Mouse (Mus musculus): ENCODE measurements at regions not wholly inside any gene's neighbourhood (a gene's known extent, or its start where the extent isn't known, plus 50 kb on each side); places are given as distances from the start of the nearest gene placed in this dataset.

DNA sequence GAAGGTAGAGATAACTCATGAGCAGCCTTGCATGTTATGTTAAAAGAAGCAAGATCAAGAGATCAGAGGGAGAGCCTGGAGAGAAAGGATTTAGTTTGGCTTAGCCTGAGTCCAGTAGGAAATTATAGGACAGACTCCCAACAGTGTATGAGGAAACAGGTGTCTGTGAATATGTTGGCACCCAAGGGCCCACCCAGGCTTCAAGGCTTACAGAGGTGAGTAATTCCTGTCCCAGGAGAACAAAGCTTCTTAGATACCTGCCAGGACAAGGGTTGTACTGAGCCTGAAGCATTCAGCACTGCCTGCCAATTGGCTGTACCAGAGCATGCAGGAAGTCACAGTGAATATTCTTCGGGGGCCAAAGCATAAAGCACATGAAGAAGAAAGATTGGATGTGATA, 101.2 kb upstream of the Ddit4l start:
- no peaks in the 10 kb centered on the region for H3K36me3 ChIP-seq (ENCODE audit: control insufficient read depth, insufficient read depth)
- no peaks in the 10 kb centered on the region for H3K27me3 ChIP-seq (ENCODE audit: control insufficient read depth, insufficient read depth, low read depth, low read length)
- H3K4me1 ChIP-seq (ENCODE audit: control insufficient read depth, low read depth, low read length): no peaks in the 10 kb centered on the region
- H3K4me3 ChIP-seq (ENCODE audit: low read depth, low read length): no peak overlapping the region
- H3K4me2 ChIP-seq (ENCODE audit: low read depth, low read length): no peak overlapping the region
- no peaks in the 10 kb centered on the region for H3K9me3 ChIP-seq (replicated peaks; ENCODE audit: control insufficient read depth, low read length)
- H3K27ac ChIP-seq (ENCODE audit: low read length): no peak overlapping the region
- WGBS (ENCODE audit: insufficient replicate concordance): 46% methylated on average over 1 of the region's 1 CpGs
- ATAC-seq (ENCODE audit: low read depth): no peak
- H3K9ac ChIP-seq (ENCODE audit: low read depth, low read length): no peak overlapping the region

DNA sequence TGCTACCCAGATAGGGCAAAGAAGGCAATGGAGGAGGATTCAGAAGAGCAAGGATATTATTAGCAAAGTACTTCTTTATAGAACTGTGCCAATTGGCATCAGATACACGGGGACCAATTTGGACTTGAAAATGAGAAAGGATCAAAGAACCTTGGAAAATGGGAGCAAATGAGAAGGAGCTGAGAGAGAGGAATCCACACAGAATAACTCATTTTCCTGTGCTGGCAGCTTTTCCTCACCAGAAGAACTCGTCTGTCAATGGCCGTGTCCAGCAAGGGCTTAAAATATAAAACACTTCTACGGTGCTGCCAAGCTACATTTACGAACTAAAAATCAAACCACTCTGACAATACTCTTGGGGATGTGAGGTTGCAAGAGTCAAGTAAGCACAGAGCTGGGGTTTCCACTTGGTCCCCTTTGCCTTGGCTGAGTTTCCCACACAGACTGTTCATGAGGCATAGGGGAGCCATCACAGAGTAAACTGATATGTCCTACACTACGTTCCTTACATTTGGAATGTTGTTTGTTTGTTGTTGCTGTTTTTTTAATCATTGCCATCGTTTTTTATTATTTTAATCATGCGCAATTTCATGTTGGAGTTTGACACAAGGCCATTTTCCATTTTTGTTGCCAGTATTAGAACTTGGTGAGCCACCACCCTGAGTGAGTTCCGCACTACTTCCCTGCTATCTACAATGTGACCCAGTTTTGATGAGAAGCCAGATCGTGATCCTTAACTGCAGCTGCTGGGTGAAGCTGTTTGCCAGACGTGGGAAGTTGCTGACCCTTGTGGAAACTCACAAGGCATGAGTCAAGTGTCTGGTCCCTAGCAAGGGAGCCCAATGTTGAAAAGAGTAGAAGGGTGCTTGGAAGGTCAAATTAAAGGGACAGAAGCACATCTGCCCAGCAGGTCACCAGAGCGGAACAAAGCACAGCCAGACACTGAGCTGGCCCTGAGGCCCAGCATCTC, 95.5 kb upstream of the Ddit4l start:
- H3K36me3 ChIP-seq (ENCODE audit: control insufficient read depth, insufficient read depth): no peaks in the 10 kb centered on the region
- no peak overlapping the region for H3K4me2 ChIP-seq (ENCODE audit: low read depth, low read length)
- H3K9ac ChIP-seq (ENCODE audit: low read depth, low read length): no peak overlapping the region
- 65% methylated on average over 12 of the region's 12 CpGs for WGBS (ENCODE audit: insufficient replicate concordance)
- H3K4me1 ChIP-seq (ENCODE audit: control insufficient read depth, low read depth, low read length): no peaks in the 10 kb centered on the region
- no peaks in the 10 kb centered on the region for H3K9me3 ChIP-seq (replicated peaks; ENCODE audit: control insufficient read depth, low read length)
- no peak overlapping the region for H3K4me3 ChIP-seq (ENCODE audit: low read depth, low read length)
- no peaks in the 10 kb centered on the region for H3K27me3 ChIP-seq (ENCODE audit: control insufficient read depth, insufficient read depth, low read depth, low read length)
- ATAC-seq (ENCODE audit: low read depth): no peak
- H3K27ac ChIP-seq (ENCODE audit: low read length): no peak overlapping the region

DNA sequence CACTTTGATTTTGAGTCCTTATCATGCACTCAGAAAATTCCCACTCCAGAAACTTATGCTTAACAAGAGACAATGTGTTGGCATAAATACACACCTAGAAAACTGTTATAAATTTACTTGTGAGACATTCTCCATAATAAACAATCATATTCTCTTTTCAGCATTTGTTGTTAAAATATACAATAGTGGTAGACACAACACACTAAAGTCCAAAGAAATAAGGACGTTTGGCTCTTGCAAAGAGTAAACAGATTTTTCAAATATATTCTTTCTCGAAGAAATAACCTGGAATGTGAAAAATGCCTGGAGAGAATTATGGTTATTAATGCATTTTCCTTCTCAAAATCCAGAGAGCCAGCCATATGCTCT, 91.8 kb upstream of the Ddit4l start:
- Histone ChIP-seq H3K36me3 (ENCODE audit: control insufficient read depth, insufficient read depth) (no peaks in the 10 kb centered on the region), H3K9me3 (replicated peaks; ENCODE audit: control insufficient read depth, low read length) (no peaks in the 10 kb centered on the region), H3K27me3 (ENCODE audit: control insufficient read depth, insufficient read depth, low read depth, low read length) (no peaks in the 10 kb centered on the region), H3K4me3 (ENCODE audit: low read depth, low read length) (no peak overlapping the region), H3K9ac (ENCODE audit: low read depth, low read length) (no peak overlapping the region), H3K27ac (ENCODE audit: low read length) (no peak overlapping the region), H3K4me2 (ENCODE audit: low read depth, low read length) (no peak overlapping the region), H3K4me1 (ENCODE audit: control insufficient read depth, low read depth, low read length) (no peaks in the 10 kb centered on the region)
- WGBS (ENCODE audit: insufficient replicate concordance): 44% methylated on average over 2 of the region's 2 CpGs
- ATAC-seq (ENCODE audit: low read depth): no peak

DNA sequence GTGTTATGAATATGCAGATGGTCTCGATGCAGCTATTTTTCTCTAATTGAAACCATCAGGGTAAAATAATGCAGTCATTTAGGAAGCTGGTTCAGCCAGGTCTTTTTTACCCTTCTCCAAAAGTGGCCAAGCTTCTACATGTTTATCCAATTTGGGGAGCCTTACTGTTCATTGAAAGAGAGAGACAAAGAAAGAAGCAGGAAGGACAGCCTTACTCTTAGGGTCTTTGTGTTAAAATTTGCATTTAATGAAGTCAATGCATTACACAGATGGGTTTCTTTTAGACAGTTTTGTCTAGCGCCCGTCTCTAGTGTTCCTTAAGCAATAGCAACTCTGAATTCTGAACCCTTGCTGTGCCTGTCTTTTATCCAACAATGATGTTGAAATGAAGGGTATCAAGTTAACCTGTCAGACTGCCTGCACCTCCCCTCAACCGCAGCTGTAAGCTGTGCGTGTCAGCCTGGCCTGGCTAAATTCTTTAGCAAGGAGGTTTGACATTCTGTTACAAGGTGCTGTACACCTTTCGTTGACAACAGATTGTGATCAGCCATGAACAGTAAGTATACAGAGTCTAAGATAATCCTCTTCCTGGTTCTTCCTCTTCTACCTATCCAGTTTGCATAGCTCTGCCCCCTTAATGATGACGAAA, 91.3 kb upstream of the Ddit4l start:
- no peaks in the 10 kb centered on the region for H3K4me1 ChIP-seq (ENCODE audit: control insufficient read depth, low read depth, low read length)
- no peaks in the 10 kb centered on the region for H3K9me3 ChIP-seq (replicated peaks; ENCODE audit: control insufficient read depth, low read length)
- H3K4me3 ChIP-seq (ENCODE audit: low read depth, low read length): no peak overlapping the region
- no peaks in the 10 kb centered on the region for H3K36me3 ChIP-seq (ENCODE audit: control insufficient read depth, insufficient read depth)
- no peaks in the 10 kb centered on the region for H3K27me3 ChIP-seq (ENCODE audit: control insufficient read depth, insufficient read depth, low read depth, low read length)
- H3K4me2 ChIP-seq (ENCODE audit: low read depth, low read length): no peak overlapping the region
- WGBS (ENCODE audit: insufficient replicate concordance): 67% methylated on average over 7 of the region's 7 CpGs
- no peak overlapping the region for H3K9ac ChIP-seq (ENCODE audit: low read depth, low read length)
- H3K27ac ChIP-seq (ENCODE audit: low read length): no peak overlapping the region
- ATAC-seq (ENCODE audit: low read depth): no peak

DNA sequence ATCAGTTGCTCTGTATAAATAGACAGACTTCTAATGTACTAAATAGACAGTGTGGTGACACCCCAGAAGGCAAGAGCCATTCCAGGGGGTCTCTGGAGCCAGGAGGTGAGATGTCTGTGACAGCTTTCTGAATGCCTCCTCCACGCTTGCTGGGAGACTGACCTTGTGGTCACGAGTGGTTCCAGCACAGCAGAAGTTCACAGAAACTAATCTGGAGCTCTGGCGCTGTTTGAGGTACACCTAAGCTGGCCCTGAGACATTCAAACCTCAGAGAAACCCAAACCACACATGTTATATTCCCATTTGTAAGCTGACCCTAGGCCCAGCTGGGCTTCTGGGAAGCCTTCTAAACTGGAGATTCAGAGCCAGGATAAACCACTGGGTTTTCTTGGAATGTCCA, 79.7 kb upstream of the Ddit4l start:
- Histone ChIP-seq H3K27ac (ENCODE audit: low read length) (no peak overlapping the region), H3K4me1 (ENCODE audit: control insufficient read depth, low read depth, low read length) (no peaks in the 10 kb centered on the region), H3K9ac (ENCODE audit: low read depth, low read length) (no peak overlapping the region), H3K27me3 (ENCODE audit: control insufficient read depth, insufficient read depth, low read depth, low read length) (no peaks in the 10 kb centered on the region), H3K36me3 (ENCODE audit: control insufficient read depth, insufficient read depth) (no peaks in the 10 kb centered on the region), H3K9me3 (replicated peaks; ENCODE audit: control insufficient read depth, low read length) (no peaks in the 10 kb centered on the region), H3K4me2 (ENCODE audit: low read depth, low read length) (no peak overlapping the region), H3K4me3 (ENCODE audit: low read depth, low read length) (no peak overlapping the region)
- ATAC-seq (ENCODE audit: low read depth): no peak
- WGBS (ENCODE audit: insufficient replicate concordance): 52% methylated on average over 3 of the region's 3 CpGs

DNA sequence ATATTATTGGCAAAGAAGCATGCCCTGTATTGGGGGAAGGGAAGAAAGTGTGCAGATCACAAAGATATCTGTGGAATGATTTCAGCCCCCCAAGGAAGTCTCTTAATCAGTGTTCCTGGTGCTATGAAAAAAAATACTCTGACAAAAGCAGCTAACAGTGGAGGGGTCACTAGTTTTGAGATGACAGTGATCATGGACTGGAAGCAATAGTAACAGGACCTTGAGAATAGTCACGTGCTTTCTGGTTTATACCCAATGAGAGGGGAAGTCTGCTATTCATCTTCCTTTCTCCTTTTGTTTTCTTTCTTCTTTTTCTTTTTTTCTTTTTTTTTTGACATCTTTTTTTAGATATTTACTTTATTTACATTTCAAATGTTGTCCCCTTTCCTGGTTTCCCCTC, 79.1 kb upstream of the Ddit4l start:
- no peak for ATAC-seq (ENCODE audit: low read depth)

DNA sequence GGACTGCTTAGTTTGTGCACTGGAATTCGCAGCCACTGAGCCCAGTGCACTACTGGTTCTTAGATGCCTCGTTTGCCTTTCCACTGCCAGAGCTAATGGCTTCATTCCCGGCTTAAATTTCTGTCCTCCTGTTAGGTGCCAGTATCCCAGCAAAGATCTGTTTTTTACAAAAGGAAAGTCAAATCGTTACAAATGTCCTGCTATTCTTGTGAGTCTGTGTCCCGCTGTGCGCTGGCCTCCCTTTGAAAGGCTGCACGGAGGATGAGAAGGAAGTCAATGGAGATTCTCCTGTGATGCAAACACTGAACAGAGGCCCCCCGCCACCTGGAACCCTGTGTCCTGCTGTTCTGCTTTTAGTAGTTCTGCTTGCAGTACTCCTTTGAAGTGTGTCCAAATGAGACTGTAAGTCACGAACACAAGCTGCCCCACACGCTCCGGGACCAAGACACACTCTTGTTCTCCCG, 74.0 kb upstream of the Ddit4l start:
- Histone ChIP-seq H3K9ac (ENCODE audit: low read depth, low read length) (no peak overlapping the region), H3K27me3 (ENCODE audit: control insufficient read depth, insufficient read depth, low read depth, low read length) (no peaks in the 10 kb centered on the region; the same call in 1 of the 2 replicates), H3K4me1 (ENCODE audit: control insufficient read depth, low read depth, low read length) (no peaks in the 10 kb centered on the region), H3K27ac (ENCODE audit: low read length) (no peak overlapping the region), H3K36me3 (ENCODE audit: control insufficient read depth, insufficient read depth) (no peaks in the 10 kb centered on the region), H3K4me2 (ENCODE audit: low read depth, low read length) (no peak overlapping the region), H3K4me3 (ENCODE audit: low read depth, low read length) (no peak overlapping the region), H3K9me3 (replicated peaks; ENCODE audit: control insufficient read depth, low read length) (no peaks in the 10 kb centered on the region)
- 15% methylated on average over 12 of the region's 12 CpGs for WGBS (ENCODE audit: insufficient replicate concordance)
- no peak for ATAC-seq (ENCODE audit: low read depth)

More for the DNA sequence above, 79.1 kb upstream of the Ddit4l start:
- H3K36me3 ChIP-seq (ENCODE audit: control insufficient read depth, insufficient read depth): no peaks in the 10 kb centered on the region
- H3K9ac ChIP-seq (ENCODE audit: low read depth, low read length): no peak overlapping the region
- no peak overlapping the region for H3K4me2 ChIP-seq (ENCODE audit: low read depth, low read length)
- H3K9me3 ChIP-seq (replicated peaks; ENCODE audit: control insufficient read depth, low read length): no peaks in the 10 kb centered on the region
- H3K4me1 ChIP-seq (ENCODE audit: control insufficient read depth, low read depth, low read length): no peaks in the 10 kb centered on the region
- H3K27ac ChIP-seq (ENCODE audit: low read length): no peak overlapping the region
- 54% methylated on average over 1 of the region's 1 CpGs for WGBS (ENCODE audit: insufficient replicate concordance)
- H3K4me3 ChIP-seq (ENCODE audit: low read depth, low read length): no peak overlapping the region
- no peaks in the 10 kb centered on the region for H3K27me3 ChIP-seq (ENCODE audit: control insufficient read depth, insufficient read depth, low read depth, low read length)

DNA sequence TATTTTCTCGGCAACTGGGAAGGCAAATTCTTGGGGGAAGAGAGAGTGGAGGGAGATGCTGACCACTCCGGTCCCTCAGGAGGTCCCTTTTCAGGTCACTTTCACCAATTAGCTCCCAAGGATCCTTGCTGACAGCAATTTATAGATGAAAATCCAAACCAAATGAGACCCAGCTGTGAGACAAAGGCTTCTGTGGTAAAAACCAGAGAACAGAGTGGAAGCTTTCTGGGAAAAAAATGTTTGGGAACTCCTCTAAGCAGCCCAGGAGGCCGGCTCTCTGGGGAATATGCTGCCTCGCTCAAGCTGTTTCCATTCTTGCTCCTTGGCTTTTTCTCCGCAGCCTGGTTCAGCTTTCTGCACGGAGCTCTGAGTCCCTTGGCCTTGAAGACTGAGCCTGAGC, 73.5 kb upstream of the Ddit4l start:
- Histone ChIP-seq H3K4me2 (ENCODE audit: low read depth, low read length) (no peak overlapping the region), H3K4me1 (ENCODE audit: control insufficient read depth, low read depth, low read length) (no peaks in the 10 kb centered on the region), H3K4me3 (ENCODE audit: low read depth, low read length) (no peak overlapping the region), H3K9ac (ENCODE audit: low read depth, low read length) (no peak overlapping the region), H3K9me3 (replicated peaks; ENCODE audit: control insufficient read depth, low read length) (no peaks in the 10 kb centered on the region), H3K36me3 (ENCODE audit: control insufficient read depth, insufficient read depth) (no peaks in the 10 kb centered on the region), H3K27me3 (ENCODE audit: control insufficient read depth, insufficient read depth, low read depth, low read length) (no peaks in the 10 kb centered on the region; the same call in 1 of the 2 replicates), H3K27ac (ENCODE audit: low read length) (no peak overlapping the region)
- WGBS (ENCODE audit: insufficient replicate concordance): 23% methylated on average over 6 of the region's 6 CpGs
- ATAC-seq (ENCODE audit: low read depth): no peak

DNA sequence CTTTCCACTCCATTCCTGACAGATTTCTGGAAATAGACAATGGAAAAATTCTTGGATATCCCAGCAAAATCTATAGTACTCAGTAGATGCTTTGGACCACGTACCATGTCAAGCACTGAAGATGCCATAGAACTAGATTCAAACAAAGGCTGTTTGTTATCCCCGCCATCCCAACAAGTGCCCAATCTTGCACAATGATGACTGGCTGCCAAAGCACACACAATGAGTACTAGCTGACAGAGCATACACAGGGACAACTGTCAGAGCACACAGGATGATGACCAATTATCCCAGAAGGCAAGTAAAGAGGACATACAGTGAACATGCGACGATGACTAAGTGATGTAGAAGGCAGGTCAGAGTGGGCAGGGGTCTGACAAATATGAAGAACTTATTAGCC, 70.7 kb upstream of the Ddit4l start:
- no peaks in the 10 kb centered on the region; the same call in 1 of the 2 replicates for H3K27me3 ChIP-seq (ENCODE audit: control insufficient read depth, insufficient read depth, low read depth, low read length)
- H3K4me3 ChIP-seq (ENCODE audit: low read depth, low read length): no peak overlapping the region
- H3K27ac ChIP-seq (ENCODE audit: low read length): no peak overlapping the region
- H3K4me1 ChIP-seq (ENCODE audit: control insufficient read depth, low read depth, low read length): no peaks in the 10 kb centered on the region
- H3K9me3 ChIP-seq (replicated peaks; ENCODE audit: control insufficient read depth, low read length): no peaks in the 10 kb centered on the region
- 77% methylated on average over 4 of the region's 4 CpGs for whole genome bisulfite sequencing (ENCODE audit: insufficient replicate concordance)
- no peaks in the 10 kb centered on the region for H3K36me3 ChIP-seq (ENCODE audit: control insufficient read depth, insufficient read depth)
- no peak overlapping the region for H3K4me2 ChIP-seq (ENCODE audit: low read depth, low read length)
- H3K9ac ChIP-seq (ENCODE audit: low read depth, low read length): no peak overlapping the region
- ATAC-seq (ENCODE audit: low read depth): no peak
